Mouse (Mus musculus) CH12.LX (cell line): ENCODE data around the gene Stk25. TPM values are rescaled to one million over a fixed set of nuclear protein-coding genes. Genes with fewer than 3 reads are reported as not detected.

Experiments
- DNase-seq: peaks from one replicate; pipeline ENCODE4 v3.0.0-alpha.2; 2013; ENCODE audit errors: extremely low read depth
- H3K27ac ChIP-seq: 2 replicates; pipeline ENCODE4 v1.5.1; 2012; ENCODE audit warnings: low read depth, mild to moderate bottlenecking, control low read depth, moderate library complexity; ENCODE audit not compliant: insufficient read depth
- H3K27me3 ChIP-seq: replicated peaks from 2 replicates; pipeline ENCODE3; 2012; ENCODE audit warnings: inconsistent platforms
- H3K36me3 ChIP-seq, 2 experiments: replicated peaks in 1 of 2; 2 replicates each; pipeline versions ENCODE3 to v1.6.1; 2012; ENCODE audit warnings: inconsistent platforms in 1 of 2, low read length in 1 of 2, mild to moderate bottlenecking in 1 of 2, mixed read lengths in 1 of 2, moderate library complexity in 1 of 2; ENCODE audit not compliant: control insufficient read depth in 1 of 2, insufficient read depth in 1 of 2
- H3K4me1 ChIP-seq, 2 experiments: 2 replicates each; pipeline ENCODE4 v1.6.1; 2012; ENCODE audit warnings: inconsistent platforms in 1 of 2, moderate library complexity in 1 of 2; ENCODE audit not compliant: insufficient read depth in 2 of 2, control insufficient read depth in 1 of 2
- H3K4me2 ChIP-seq: 2 replicates; pipeline ENCODE4 v1.6.1; 2012; ENCODE audit warnings: low read depth, mild to moderate bottlenecking, control low read depth; ENCODE audit not compliant: poor library complexity, insufficient read depth, severe bottlenecking
- H3K4me3 ChIP-seq, 3 experiments: fragments of 150-350 bp in 1 of 3; sonication (generic) in 1 of 3; replicated peaks in 1 of 3; 2 replicates each; pipeline versions ENCODE3 to v1.5.1; 2011 to 2012; ENCODE audit warnings: low read depth in 2 of 3, low read length in 2 of 3, mild to moderate bottlenecking in 2 of 3, moderate library complexity in 2 of 3, control low read depth in 1 of 3, improper control_type of control experiment in 1 of 3, inconsistent platforms in 1 of 3, mixed read lengths in 1 of 3; ENCODE audit not compliant: poor library complexity in 1 of 3
- H3K79me2 ChIP-seq: replicated peaks from 2 replicates; pipeline ENCODE4 v1.6.1; 2012; ENCODE audit warnings: mild to moderate bottlenecking, moderate library complexity; ENCODE audit not compliant: control insufficient read depth, poor library complexity, insufficient read depth, severe bottlenecking; ENCODE audit errors: extremely low read depth
- H3K9ac ChIP-seq: 2 replicates; pipeline ENCODE4 v1.6.1; 2012; ENCODE audit warnings: low read depth, mild to moderate bottlenecking, control low read depth, moderate library complexity; ENCODE audit not compliant: insufficient read depth
- H3K9me3 ChIP-seq: replicated peaks from 2 replicates; pipeline ENCODE3; 2012; ENCODE audit warnings: low read length, inconsistent platforms, mixed read lengths
- BHLHE40 ChIP-seq: IDR thresholded peaks from 2 replicates; pipeline ENCODE4 v1.6.1; 2011; ENCODE audit warnings: mild to moderate bottlenecking, low read depth, low read length, improper control_type of control experiment
- CHD1 ChIP-seq: IDR thresholded peaks from 2 replicates; pipeline ENCODE4 v1.6.1; 2012; ENCODE audit warnings: low read depth, low read length, improper control_type of control experiment, inconsistent platforms
- CHD2 ChIP-seq: IDR thresholded peaks from 2 replicates; pipeline ENCODE4 v1.6.1; 2011; ENCODE audit warnings: low read length, improper control_type of control experiment
- CTCF ChIP-seq, 2 experiments: IDR thresholded peaks in 1 of 2; conservative IDR thresholded peaks in 1 of 2; 2 replicates each; pipeline ENCODE4 v1.5.1; 2011 to 2012; ENCODE audit warnings: low read depth in 2 of 2, low read length in 2 of 2, improper control_type of control experiment in 1 of 2, inconsistent platforms in 1 of 2, mild to moderate bottlenecking in 1 of 2, moderate library complexity in 1 of 2
- E2F4 ChIP-seq: IDR thresholded peaks from 2 replicates; pipeline ENCODE4 v1.6.1; 2011; ENCODE audit warnings: low read depth, low read length, improper control_type of control experiment; ENCODE audit not compliant: insufficient replicate concordance
- ELF1 ChIP-seq: IDR thresholded peaks from 2 replicates; pipeline ENCODE4 v1.6.1; 2014; ENCODE audit warnings: low read depth, mild to moderate bottlenecking, inconsistent platforms, low read length, improper control_type of control experiment
- EP300 ChIP-seq: IDR thresholded peaks from 2 replicates; pipeline ENCODE4 v1.6.1; 2011; ENCODE audit warnings: low read length, improper control_type of control experiment
- GABPA ChIP-seq: IDR thresholded peaks from 2 replicates; pipeline ENCODE4 v1.6.1; 2012; ENCODE audit warnings: low read depth, low read length, improper control_type of control experiment, inconsistent platforms; ENCODE audit not compliant: insufficient replicate concordance
- IRF4 ChIP-seq: IDR thresholded peaks from 2 replicates; pipeline ENCODE4 v1.6.1; 2014; ENCODE audit warnings: low read depth, mild to moderate bottlenecking, inconsistent platforms, low read length, improper control_type of control experiment
- JUN ChIP-seq: IDR thresholded peaks from 2 replicates; pipeline ENCODE4 v1.6.1; 2011; ENCODE audit warnings: low read depth, mild to moderate bottlenecking, low read length, improper control_type of control experiment, moderate library complexity; ENCODE audit not compliant: insufficient read depth
- JUND ChIP-seq: conservative IDR thresholded peaks from 2 replicates; pipeline ENCODE4 v1.6.1; 2011; ENCODE audit warnings: low read depth, low read length, improper control_type of control experiment
- MAZ ChIP-seq: IDR thresholded peaks from 2 replicates; pipeline ENCODE4 v1.6.1; 2012; ENCODE audit warnings: low read depth, mild to moderate bottlenecking, inconsistent platforms, low read length, improper control_type of control experiment, moderate library complexity
- MEF2A ChIP-seq: IDR thresholded peaks from 2 replicates; pipeline ENCODE4 v1.6.1; 2014; ENCODE audit warnings: low read depth, mild to moderate bottlenecking, inconsistent platforms, low read length, improper control_type of control experiment, borderline replicate concordance
- MXI1 ChIP-seq: IDR thresholded peaks from 2 replicates; pipeline ENCODE4 v1.6.1; 2011; ENCODE audit warnings: mild to moderate bottlenecking, low read depth, low read length, improper control_type of control experiment
- NELFE ChIP-seq: IDR thresholded peaks from 2 replicates; pipeline ENCODE4 v1.6.1; 2011; ENCODE audit warnings: low read depth, low read length, improper control_type of control experiment
- PAX5 ChIP-seq: IDR thresholded peaks from 2 replicates; pipeline ENCODE4 v1.6.1; 2012; ENCODE audit warnings: low read length, inconsistent platforms, mixed read lengths
- POLR2A ChIP-seq: IDR thresholded peaks from 2 replicates; pipeline ENCODE4 v1.6.1; 2011; ENCODE audit warnings: low read depth, mild to moderate bottlenecking, improper control_type of control experiment, low read length
- POLR2AphosphoS2 ChIP-seq: IDR thresholded peaks from 2 replicates; pipeline ENCODE4 v1.6.1; 2011; ENCODE audit warnings: low read depth, low read length, improper control_type of control experiment
- RCOR1 ChIP-seq: conservative IDR thresholded peaks from 2 replicates; pipeline ENCODE4 v1.6.1; 2012; ENCODE audit warnings: low read depth, mild to moderate bottlenecking, inconsistent platforms, low read length, improper control_type of control experiment
- SIN3A ChIP-seq: IDR thresholded peaks from 2 replicates; pipeline ENCODE4 v1.6.1; 2012; ENCODE audit warnings: low read length, improper control_type of control experiment, inconsistent platforms
- SMC3 ChIP-seq: IDR thresholded peaks from 2 replicates; pipeline ENCODE4 v1.6.1; 2011; ENCODE audit warnings: low read depth, low read length, improper control_type of control experiment
- TCF12 ChIP-seq: IDR thresholded peaks from 2 replicates; pipeline ENCODE4 v1.6.1; 2014; ENCODE audit warnings: low read depth, mild to moderate bottlenecking, inconsistent platforms, low read length, improper control_type of control experiment
- UBTF ChIP-seq: IDR thresholded peaks from 2 replicates; pipeline ENCODE4 v1.6.1; 2012; ENCODE audit warnings: low read depth, mild to moderate bottlenecking, inconsistent platforms, low read length, improper control_type of control experiment, moderate library complexity
- USF1 ChIP-seq: IDR thresholded peaks from 2 replicates; pipeline ENCODE4 v1.6.1; 2014; ENCODE audit warnings: low read depth, mild to moderate bottlenecking, inconsistent platforms, low read length, improper control_type of control experiment
- ZKSCAN1 ChIP-seq: IDR thresholded peaks from 2 replicates; pipeline ENCODE4 v1.6.1; 2012; ENCODE audit warnings: low read depth, inconsistent platforms, low read length, improper control_type of control experiment, borderline replicate concordance
- dilution Hi-C: fragments of 300-500 bp; cut with MboI; formaldehyde crosslinking; loops from 2 replicates; pipeline ENCODE4 v1.14.3; 2020; ENCODE audit warnings: low sequenced_read_pairs; ENCODE audit not compliant: extremely low pct_unique_long_range_greater_than_20kb, extremely low pct_ligation_motif_present
- in situ Hi-C: fragments of 300-500 bp; cut with MboI; formaldehyde crosslinking; loops from 3 replicates; pipeline ENCODE4 v1.14.3; 2019; ENCODE audit warnings: low sequenced_read_pairs, low pct_ligation_motif_present, low pct_unique_long_range_greater_than_20kb, mixed read lengths
- polyA plus RNA-seq: library from polyadenylated mRNA; unstranded; fragments of >175 nt; gene quantifications from 2 replicates; pipeline ENCODE4 v1.2.1, GENCODE M21; 2012; ENCODE audit warnings: low read depth; ENCODE audit not compliant: insufficient read length
- total RNA-seq, 2 experiments: library from RNA; depleted of rRNA; stranded (reverse); fragments of 300-350 nt in 1 of 2; fragments of >200 nt in 1 of 2; gene quantifications; 2 replicates each; pipeline ENCODE4 v1.2.3; 2012 to 2014

Stk25 gene
- total and polyA plus RNA-seq, 3 experiments = 24.9 to 45.1 (median 32.0) TPM

DNA sequence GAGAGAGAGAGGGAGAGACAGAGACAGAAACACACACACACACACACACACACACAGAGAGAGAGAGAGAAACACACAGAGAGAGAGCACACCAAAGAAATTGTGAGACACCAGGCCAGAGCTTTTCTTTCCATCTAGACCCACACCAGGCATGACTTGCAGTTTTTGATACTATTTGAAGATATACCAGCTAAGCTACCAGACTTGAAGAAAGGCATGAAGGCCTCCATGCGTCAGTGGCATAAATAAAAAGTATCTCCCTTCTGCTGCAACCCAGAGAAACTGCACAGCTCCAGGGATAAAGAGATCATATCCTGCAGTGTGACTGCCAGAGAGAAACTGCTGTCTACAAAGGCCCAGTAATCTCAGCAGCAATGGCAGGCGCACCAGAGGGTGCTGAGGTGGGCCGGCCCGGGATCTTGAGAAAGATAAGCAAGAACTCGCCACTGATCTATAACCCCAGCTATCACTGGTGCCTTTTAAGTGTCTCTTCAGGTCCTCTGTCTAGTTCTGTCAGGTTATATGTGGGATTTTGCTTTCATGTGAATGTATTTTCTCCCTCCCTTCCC, 8.8 kb downstream of the Stk25 start:
- dilution Hi-C loops = no loop called here
- no peaks in the 10 kb centered on the region for H3K79me2 ChIP-seq
- H3K9me3 ChIP-seq = no peaks in the 10 kb centered on the region
- TF ChIP-seq NELFE = no peak
- no peak for DNase-seq
- no peak overlapping the region for H3K4me3 ChIP-seq
- H3K27ac ChIP-seq = no peak overlapping the region
- peaks cover 4% of the 10 kb centered on the region for H3K27me3 ChIP-seq
- in situ Hi-C loops = no loop called here
- no peaks in the 10 kb centered on the region for H3K36me3 ChIP-seq
- no peak overlapping the region for H3K9ac ChIP-seq
- H3K4me2 ChIP-seq = no peak overlapping the region
- H3K4me1 ChIP-seq = no peaks in the 10 kb centered on the region

DNA sequence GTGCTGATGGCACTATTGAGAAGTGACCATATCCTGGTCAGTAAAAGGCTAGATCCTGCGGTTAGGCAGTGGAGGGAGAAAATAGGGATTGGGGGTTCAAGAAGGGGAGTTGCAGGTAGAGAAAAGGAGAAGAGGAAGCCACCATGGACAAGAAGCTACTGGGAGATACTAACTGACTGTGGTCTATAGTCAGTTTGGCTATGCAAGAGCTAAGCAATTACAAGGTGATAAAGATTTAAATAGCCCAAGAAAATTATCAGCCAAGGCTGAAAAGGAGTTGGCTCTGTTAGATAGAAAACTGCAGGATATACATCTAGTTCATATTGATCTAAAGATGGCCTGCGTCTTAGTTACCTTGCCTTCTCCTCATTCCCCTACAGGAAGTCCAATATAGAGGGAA, 15.8 kb downstream of the Stk25 start:
- TF ChIP-seq TCF12 (no peak), IRF4 (no peak), POLR2A (no peak), SIN3A (no peak), BHLHE40 (no peak), MEF2A (no peak), CTCF (conservative IDR thresholded peaks at IDR 0.05 in 1 of 2, IDR thresholded peaks at IDR 0.05 in 1 of 2; ENCODE audit: low read depth in 2 of 2, low read length in 2 of 2) (no peak), SMC3 (no peak), MXI1 (no peak), E2F4 (no peak), USF1 (no peak), CHD2 (no peak), ZKSCAN1 (no peak), RCOR1 (no peak)
- TF ChIP-seq, all 38 proteins: peak for 0
- H3K27me3 ChIP-seq = no peaks in the 10 kb centered on the region
- in situ Hi-C loops (no loop called here), dilution Hi-C loops (no loop called here)
- H3K9me3 ChIP-seq = no peaks in the 10 kb centered on the region
- no peaks in the 10 kb centered on the region for H3K79me2 ChIP-seq
- no peaks in the 10 kb centered on the region for H3K4me1 ChIP-seq
- no peak overlapping the region for H3K27ac ChIP-seq
- H3K36me3 ChIP-seq = no peaks in the 10 kb centered on the region
- no peak overlapping the region for H3K4me2 ChIP-seq
- DNase-seq = no peak
- no peak overlapping the region for H3K4me3 ChIP-seq
- H3K9ac ChIP-seq = no peak overlapping the region

DNA sequence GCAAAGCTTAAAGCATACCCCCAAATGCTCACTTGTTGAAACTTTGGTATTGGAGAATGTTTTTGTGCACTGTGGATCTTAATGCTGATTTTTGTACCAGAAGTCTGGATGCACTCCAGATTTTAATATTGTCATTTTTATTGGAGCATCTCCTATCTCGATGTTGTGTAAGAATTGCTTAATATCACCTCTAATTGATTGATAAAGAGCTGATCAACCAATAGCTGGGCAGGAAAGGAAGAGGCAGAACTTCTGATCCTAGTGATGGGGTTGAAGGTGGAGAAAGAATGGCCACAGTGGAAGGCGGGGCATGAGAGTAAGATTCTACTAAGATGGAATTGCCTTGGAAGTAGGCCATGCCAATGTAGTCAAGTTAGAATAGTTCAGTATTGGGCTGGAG, 16.5 kb downstream of the Stk25 start:
- H3K4me2 ChIP-seq = no peak overlapping the region
- no peaks in the 10 kb centered on the region for H3K9me3 ChIP-seq
- H3K9ac ChIP-seq = no peak overlapping the region
- H3K79me2 ChIP-seq = no peaks in the 10 kb centered on the region
- no peaks in the 10 kb centered on the region for H3K27me3 ChIP-seq
- H3K27ac ChIP-seq = no peak overlapping the region
- TF ChIP-seq UBTF = no peak
- TF ChIP-seq CHD1 = no peak
- no peak for TF ChIP-seq JUND
- TF ChIP-seq PAX5 = no peak
- TF ChIP-seq MAZ = no peak
- TF ChIP-seq BHLHE40 = no peak
- no peak for TF ChIP-seq USF1
- TF ChIP-seq POLR2AphosphoS2 = no peak
- TF ChIP-seq GABPA = no peak
- TF ChIP-seq JUN = no peak
- no peak for TF ChIP-seq IRF4
- no peak for TF ChIP-seq ELF1
- no peak for TF ChIP-seq SIN3A
- no peak for TF ChIP-seq MXI1
- no peak for TF ChIP-seq EP300
- no peaks in the 10 kb centered on the region for H3K36me3 ChIP-seq
- no peaks in the 10 kb centered on the region for H3K4me1 ChIP-seq
- dilution Hi-C loops = no loop called here
- in situ Hi-C loops = no loop called here
- no peak for DNase-seq
- no peak overlapping the region for H3K4me3 ChIP-seq
